Mouse (Mus musculus) cortical plate, adult 2 months (tissue): ENCODE measurements around the gene Klhdc8b. TPM values are rescaled to one million over a fixed set of nuclear protein-coding genes. Genes with fewer than 3 reads are reported as not detected.

Experiments
- H3K27ac ChIP-seq: fragments of 200-500 bp; 2 replicates; pipeline ENCODE4 v1.5.1; 2012; ENCODE audit warnings: low read length, control low read depth, inconsistent platforms; ENCODE audit not compliant: insufficient read depth
- H3K4me1 ChIP-seq: fragments of 200-500 bp; 2 replicates; pipeline ENCODE4 v1.6.1; 2011; ENCODE audit warnings: low read length; ENCODE audit not compliant: control insufficient read depth, insufficient read depth
- H3K4me3 ChIP-seq: fragments of 200-500 bp; 2 replicates; pipeline ENCODE4 v1.5.1; 2011; ENCODE audit warnings: mild to moderate bottlenecking, low read length, control low read depth; ENCODE audit not compliant: insufficient read depth
- CTCF ChIP-seq: fragments of 200-500 bp; IDR thresholded peaks from 2 replicates; pipeline ENCODE4 v1.5.1; 2011; ENCODE audit warnings: mild to moderate bottlenecking, control low read depth, low read length; ENCODE audit not compliant: insufficient read depth; ENCODE audit errors: extremely low read depth
- POLR2A ChIP-seq: fragments of 200-500 bp; IDR thresholded peaks from 2 replicates; pipeline ENCODE4 v1.6.1; 2011; ENCODE audit warnings: mild to moderate bottlenecking, low read length, control low read depth; ENCODE audit not compliant: insufficient read depth; ENCODE audit errors: extremely low read depth
- polyA plus RNA-seq: library from polyadenylated mRNA; depleted of rRNA; stranded (reverse); fragments of >200 nt; gene quantifications from 2 replicates; pipeline ENCODE4 v1.2.3, GENCODE M21; 2012

Gene Klhdc8b
- polyA plus RNA-seq, 1 experiment = 44.9 TPM

DNA sequence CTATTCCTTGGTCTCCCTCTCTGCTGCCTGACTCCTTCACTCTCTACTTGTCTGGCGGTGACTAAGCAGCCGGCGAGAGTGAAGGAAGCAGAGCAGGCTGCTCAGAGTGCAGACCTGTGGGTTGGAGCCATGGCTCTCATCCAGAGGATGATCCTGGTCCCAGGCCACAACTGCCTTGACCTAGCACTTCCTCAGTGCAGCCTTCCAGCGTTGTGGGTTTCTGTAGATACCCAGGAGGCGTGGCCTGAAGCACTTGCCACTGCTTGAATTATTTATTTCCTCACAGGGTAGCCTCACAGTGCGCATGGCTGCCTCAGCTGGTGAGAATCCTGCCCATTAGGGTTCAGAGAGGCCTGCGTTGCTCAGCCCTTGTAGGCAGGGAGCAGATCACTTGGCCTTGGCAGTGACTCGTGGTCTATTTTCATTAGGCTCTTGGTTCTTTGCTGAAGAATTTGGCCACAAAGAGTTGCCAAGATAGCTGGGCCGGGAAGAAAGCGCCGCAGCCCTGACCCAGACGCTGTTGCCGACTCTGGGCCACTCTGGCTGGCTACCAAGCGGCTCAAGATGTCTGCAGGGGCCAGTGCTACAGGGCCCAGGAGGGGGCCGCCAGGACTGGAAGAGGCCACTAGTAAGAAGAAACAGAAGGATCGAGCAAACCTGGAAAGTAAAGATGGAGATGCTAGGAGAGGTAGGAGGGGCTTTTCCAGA, 30.8 kb upstream of the Klhdc8b start:
- TF ChIP-seq POLR2A = no peak
- no peak for TF ChIP-seq CTCF
- Histone ChIP-seq H3K4me3 (peak overlapping the region; percentile 17; the same call in 1 of the 2 replicates), H3K4me1 (peaks cover 4% of the 10 kb centered on the region; the same call in 1 of the 2 replicates), H3K27ac (no peak overlapping the region)

GRCm38 (mm10) chr9:108491286-108491580, 29.9 kb upstream of the Klhdc8b start:
- H3K4me3 ChIP-seq = peak overlapping the region; percentile 45
- H3K4me1 ChIP-seq = peaks cover 4% of the 10 kb centered on the region; the same call in 1 of the 2 replicates
- H3K27ac ChIP-seq = peak overlapping the region; percentile 87; the same call in 1 of the 2 replicates
- no peak for TF ChIP-seq CTCF
- TF ChIP-seq POLR2A = no peak

DNA sequence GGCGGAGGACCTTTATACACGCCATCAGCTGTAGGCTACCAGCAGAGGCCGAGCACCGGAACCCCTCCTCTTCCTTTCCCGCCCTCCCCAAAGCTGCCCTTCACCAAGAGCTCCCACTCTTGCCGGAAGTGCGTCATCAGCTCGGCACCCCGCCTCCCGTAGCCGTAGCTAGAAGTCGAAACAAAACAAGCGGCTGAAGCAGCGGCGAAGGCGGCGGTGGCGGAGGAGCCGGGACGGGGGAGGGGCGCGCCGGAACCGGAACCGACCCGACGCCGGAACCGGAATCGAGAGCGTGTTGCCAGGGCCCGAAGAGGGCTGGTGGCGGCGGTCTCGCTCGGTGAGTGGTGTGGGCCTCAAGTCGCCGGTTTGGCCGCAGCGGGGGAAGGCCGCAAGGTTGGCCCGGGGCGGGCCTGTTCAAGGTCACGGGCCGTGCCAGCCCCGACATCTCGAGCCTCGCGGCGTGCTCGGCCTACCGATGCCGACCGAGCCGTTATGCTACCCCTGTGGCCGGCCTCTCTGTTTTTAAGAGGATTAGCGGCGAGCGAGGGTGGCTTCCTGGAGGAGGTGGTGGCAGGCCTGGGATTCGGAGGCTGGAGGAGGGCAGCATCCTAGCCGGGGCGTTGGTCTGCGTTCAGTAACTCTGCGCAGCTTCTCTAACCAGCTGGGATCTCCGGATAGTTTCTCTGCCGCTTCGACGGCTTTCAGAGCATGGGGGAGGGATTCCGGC, 29.3 kb upstream of the Klhdc8b start, which contains the start of gene Usp19:
Gene Usp19 (plus strand): TSS at position 44 of the 727 bp plus-strand sequence.
- Histone ChIP-seq H3K4me3 (peak within 1 kb of the TSS; percentile 45), H3K4me1 (peaks cover 4% of the 10 kb centered on the region; the same call in 1 of the 2 replicates), H3K27ac (peak within 1 kb of the TSS; percentile 87)
- TF ChIP-seq CTCF = no peak
- peak; percentile 2; the same call in 1 of the 2 replicates for TF ChIP-seq POLR2A

- peak overlapping the region; percentile 45 for H3K4me3 ChIP-seq
- peaks cover 4% of the 10 kb centered on the region; the same call in 1 of the 2 replicates for H3K4me1 ChIP-seq
Observed at GRCm38 (mm10) chr9:108489702-108490558, 28.5 kb upstream of the Klhdc8b start.

GRCm38 (mm10) chr9:108489215-108489614, 27.8 kb upstream of the Klhdc8b start:
- Histone ChIP-seq H3K4me1 (peaks cover 4% of the 10 kb centered on the region; the same call in 1 of the 2 replicates), H3K27ac (no peak overlapping the region), H3K4me3 (no peak overlapping the region)
- no peak for TF ChIP-seq CTCF
- no peak for TF ChIP-seq POLR2A

More at GRCm38 (mm10) chr9:108489702-108490558, 28.5 kb upstream of the Klhdc8b start:
- H3K27ac ChIP-seq = peak overlapping the region; percentile 66
- TF ChIP-seq CTCF (no peak), POLR2A (0 out of 2 replicates have a peak, but pooled peaks have one; percentile 44)

- peaks cover 4% of the 10 kb centered on the region; the same call in 1 of the 2 replicates for H3K4me1 ChIP-seq
- TF ChIP-seq POLR2A = no peak
- H3K27ac ChIP-seq = no peak overlapping the region
- H3K4me3 ChIP-seq = no peak overlapping the region
Observed at GRCm38 (mm10) chr9:108488403-108488802, 27.0 kb upstream of the Klhdc8b start.

GRCm38 (mm10) chr9:108486973-108487530, 25.7 kb upstream of the Klhdc8b start:
- H3K4me3 ChIP-seq = no peak overlapping the region
- TF ChIP-seq CTCF (no peak), POLR2A (no peak)
- H3K27ac ChIP-seq = no peak overlapping the region
- peaks cover 2% of the 10 kb centered on the region; the same call in 1 of the 2 replicates for H3K4me1 ChIP-seq

- no peak for TF ChIP-seq CTCF
- TF ChIP-seq POLR2A = no peak
- H3K27ac ChIP-seq = no peak overlapping the region
- H3K4me1 ChIP-seq = peaks cover 2% of the 10 kb centered on the region; the same call in 1 of the 2 replicates
Observed at GRCm38 (mm10) chr9:108485301-108485875, 24.0 kb upstream of the Klhdc8b start.

GRCm38 (mm10) chr9:108484021-108484420, 22.6 kb upstream of the Klhdc8b start:
- Histone ChIP-seq H3K4me1 (no peaks in the 10 kb centered on the region), H3K27ac (no peak overlapping the region), H3K4me3 (no peak overlapping the region)
- TF ChIP-seq POLR2A (no peak), CTCF (no peak)

More at GRCm38 (mm10) chr9:108485301-108485875, 24.0 kb upstream of the Klhdc8b start:
- no peak overlapping the region for H3K4me3 ChIP-seq
